Mouse (Mus musculus) limb, embryonic 12.5 days (tissue): ENCODE results near the gene Cldn10. TPM values are rescaled to one million over a fixed set of nuclear protein-coding genes. Genes with fewer than 3 reads are reported as not detected.

Experiments used
- ATAC-seq: fragments of 200-750 bp; cut with Nextera tagmentation; 2 replicates; pipeline ENCODE4 v1.8.0; 2017; ENCODE audit warnings: low read depth, moderate TSS enrichment; ENCODE audit not compliant: insufficient number of reproducible peaks, insufficient read depth, low FRiP score, low TSS enrichment
- H3K27ac ChIP-seq: fragments of 300-500 bp; sonication (generic); 2 replicates; pipeline ENCODE4 v1.5.1; 2016; ENCODE audit warnings: mild to moderate bottlenecking, moderate library complexity
- H3K27me3 ChIP-seq: fragments of 300-500 bp; sonication (generic); 2 replicates; pipeline ENCODE4 v1.6.1; 2016; ENCODE audit warnings: mild to moderate bottlenecking, moderate library complexity
- H3K36me3 ChIP-seq: fragments of 300-500 bp; sonication (generic); 2 replicates; pipeline ENCODE4 v1.6.1; 2016; ENCODE audit warnings: mild to moderate bottlenecking, moderate library complexity
- H3K4me1 ChIP-seq: fragments of 300-500 bp; sonication (generic); replicated peaks from 2 replicates; pipeline ENCODE4 v1.6.1; 2016
- H3K4me2 ChIP-seq: fragments of 300-500 bp; sonication (generic); 2 replicates; pipeline ENCODE4 v1.6.1; 2016; ENCODE audit warnings: mild to moderate bottlenecking, moderate library complexity
- H3K4me3 ChIP-seq: fragments of 300-500 bp; sonication (generic); replicated peaks from 2 replicates; pipeline ENCODE4 v1.5.1; 2016; ENCODE audit warnings: mild to moderate bottlenecking
- H3K9ac ChIP-seq: fragments of 300-500 bp; sonication (generic); replicated peaks from 2 replicates; pipeline ENCODE4 v1.6.1; 2016; ENCODE audit warnings: mild to moderate bottlenecking, moderate library complexity
- H3K9me3 ChIP-seq: fragments of 300-500 bp; sonication (generic); 2 replicates; pipeline ENCODE4 v1.6.1; 2016; ENCODE audit warnings: mild to moderate bottlenecking, moderate library complexity
- WGBS: fragments of 180-500 bp; shearing (Covaris S2); methylation state at CpG from one replicate; pipeline ENCODE4 v1.1.7; 2016; 5-methylcytosine and 5-hydroxymethylcytosine counted together
- polyA plus RNA-seq: library from polyadenylated mRNA; unstranded; fragments of >200 nt; fragmentation: Nextera tagmentation; extraction: Ambion mirVana; gene quantifications from 2 replicates; pipeline ENCODE4 v1.2.1, GENCODE M21; 2016

Gene Cldn10
- polyA plus RNA-seq, 1 experiment from 2014 or later, result 1.2 TPM

DNA sequence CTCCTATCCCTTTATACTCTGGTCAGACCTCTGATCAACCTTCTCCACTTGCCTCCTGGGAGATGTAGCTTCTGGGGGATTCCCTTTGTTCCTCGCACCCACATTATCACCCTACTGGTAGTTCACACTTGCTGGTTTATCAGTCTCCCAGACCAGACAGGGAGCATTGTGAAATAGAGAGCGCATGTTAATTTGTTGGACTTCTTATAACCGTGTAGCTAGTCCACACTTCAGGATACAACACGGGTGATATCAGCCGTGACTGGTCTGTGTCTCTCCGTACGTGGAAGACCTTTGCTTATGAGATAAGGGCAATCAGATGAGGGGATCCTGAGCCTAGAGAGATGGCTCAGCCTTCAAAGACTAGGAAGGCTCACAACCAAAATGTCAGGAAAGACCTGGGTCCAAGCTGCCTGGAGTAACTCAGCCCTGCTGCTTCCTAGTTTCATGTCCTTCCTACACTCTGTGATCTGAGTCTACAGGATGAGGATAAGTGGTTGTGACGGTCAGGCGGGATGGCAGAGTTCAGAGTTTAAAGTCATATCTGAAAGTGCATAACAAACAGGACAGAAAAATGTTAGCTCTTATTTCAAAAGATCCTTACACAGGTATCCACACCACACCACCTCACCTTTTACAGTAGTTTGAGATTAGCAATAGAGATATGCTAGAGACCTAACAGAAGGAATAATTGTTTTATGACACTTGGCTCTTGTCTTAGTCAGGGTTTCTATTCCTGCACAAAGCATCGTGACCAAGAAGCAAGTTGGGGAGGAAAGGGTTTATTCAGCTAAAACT is 78.5 kb downstream of the Cldn10 start:
- H3K4me2 ChIP-seq, result no peak overlapping the region
- no peak overlapping the region for H3K9ac ChIP-seq
- ATAC-seq, result no peak
- peaks cover 4% of the 10 kb centered on the region for H3K4me1 ChIP-seq
- WGBS, result 76% methylated on average over 10 of the region's 10 CpGs
- H3K9me3 ChIP-seq, result no peaks in the 10 kb centered on the region
- H3K27me3 ChIP-seq, result 0 out of 2 replicates have a peak, but pooled peaks cover 7% of the 10 kb centered on the region
- H3K36me3 ChIP-seq, result no peaks in the 10 kb centered on the region; the same call in 1 of the 2 replicates
- no peak overlapping the region for H3K4me3 ChIP-seq
- H3K27ac ChIP-seq, result no peak overlapping the region

DNA sequence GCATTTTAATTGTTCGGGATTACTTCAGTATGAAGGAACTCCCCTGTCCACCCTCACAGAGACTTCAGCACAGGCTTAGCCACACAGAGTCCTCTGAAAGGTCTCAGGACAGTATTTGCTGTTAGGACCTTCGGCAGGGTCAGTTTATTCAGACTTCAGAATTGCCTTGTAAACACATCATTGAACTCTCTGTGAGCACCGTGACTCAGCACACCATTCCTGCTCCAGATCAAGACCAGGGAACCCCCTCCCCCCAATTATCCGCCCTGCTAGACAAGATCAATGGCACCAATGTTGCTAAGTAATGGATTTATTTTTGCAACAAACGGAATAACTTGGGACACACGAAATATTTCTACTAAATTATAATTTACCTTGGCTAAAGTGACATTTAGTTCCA is 79.7 kb downstream of the Cldn10 start:
- Histone ChIP-seq H3K4me2 (no peak overlapping the region), H3K9ac (no peak overlapping the region), H3K4me3 (no peak overlapping the region), H3K27ac (no peak overlapping the region), H3K27me3 (0 out of 2 replicates have a peak, but pooled peaks cover 7% of the 10 kb centered on the region), H3K4me1 (peaks cover 7% of the 10 kb centered on the region), H3K36me3 (no peaks in the 10 kb centered on the region; the same call in 1 of the 2 replicates), H3K9me3 (no peaks in the 10 kb centered on the region)
- ATAC-seq, result no peak
- 59% methylated on average over 6 of the region's 6 CpGs for WGBS

DNA sequence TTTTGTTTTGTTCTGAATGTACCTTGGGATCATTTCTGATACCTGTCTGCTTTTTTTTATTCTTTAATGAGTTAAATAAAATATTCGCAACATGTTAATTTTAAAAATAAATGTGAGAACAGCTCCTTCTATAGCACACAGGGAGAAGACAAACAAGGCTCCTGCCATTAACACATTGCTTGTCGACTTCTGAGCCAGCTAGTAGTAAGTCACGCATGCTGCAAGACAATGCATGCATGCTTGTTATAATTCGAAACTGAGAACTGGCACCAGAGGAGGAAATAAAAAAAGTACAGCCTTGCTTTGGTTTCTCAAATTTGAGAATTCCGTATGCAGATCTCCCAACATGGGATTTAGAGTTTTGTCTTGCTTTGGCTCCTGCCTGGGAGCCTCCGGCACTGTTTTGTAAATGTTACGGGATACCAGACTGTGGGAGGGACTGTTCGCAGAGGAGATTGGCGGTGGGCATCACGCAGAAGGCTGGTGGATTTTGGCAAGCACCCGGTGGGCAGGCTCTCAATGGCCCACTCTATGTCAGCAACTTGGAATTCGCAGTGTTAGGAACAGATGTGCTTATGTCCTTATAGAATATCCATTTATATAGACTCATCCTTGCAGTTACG is 80.5 kb downstream of the Cldn10 start:
- Histone ChIP-seq H3K27me3 (0 out of 2 replicates have a peak, but pooled peaks cover 8% of the 10 kb centered on the region), H3K36me3 (no peaks in the 10 kb centered on the region; the same call in 1 of the 2 replicates), H3K4me1 (peaks cover 8% of the 10 kb centered on the region), H3K9ac (no peak overlapping the region), H3K4me2 (no peak overlapping the region), H3K9me3 (no peaks in the 10 kb centered on the region), H3K27ac (no peak overlapping the region), H3K4me3 (no peak overlapping the region)
- WGBS, result 88% methylated on average over 13 of the region's 13 CpGs
- ATAC-seq, result no peak

DNA sequence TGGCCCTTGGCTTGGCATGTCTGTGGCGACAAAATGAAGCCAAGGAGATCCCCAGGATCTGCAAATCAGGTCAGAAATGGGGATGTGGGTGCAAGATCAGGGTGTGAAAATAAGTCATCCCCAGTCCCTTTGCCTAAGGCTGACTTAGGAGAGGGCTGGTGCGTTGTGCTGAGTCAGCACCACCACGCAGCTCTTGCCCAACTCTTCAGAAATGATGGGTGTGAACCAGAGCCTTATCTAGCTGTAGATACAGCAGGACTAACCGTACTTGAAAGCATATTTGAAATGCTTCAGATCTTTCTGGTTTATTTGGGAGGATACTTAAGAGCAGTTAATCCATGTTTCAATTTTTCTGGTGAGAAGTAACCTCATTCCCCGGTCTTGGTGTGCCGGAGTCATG is 82.0 kb downstream of the Cldn10 start:
- no peak for ATAC-seq
- Histone ChIP-seq H3K9ac (no peak overlapping the region), H3K27ac (no peak overlapping the region), H3K9me3 (no peaks in the 10 kb centered on the region), H3K4me2 (no peak overlapping the region), H3K36me3 (peaks cover 12% of the 10 kb centered on the region; the same call in 1 of the 2 replicates), H3K4me3 (no peak overlapping the region), H3K27me3 (0 out of 2 replicates have a peak, but pooled peaks cover 3% of the 10 kb centered on the region), H3K4me1 (peaks cover 9% of the 10 kb centered on the region)
- WGBS, result 91% methylated on average over 6 of the region's 6 CpGs

DNA sequence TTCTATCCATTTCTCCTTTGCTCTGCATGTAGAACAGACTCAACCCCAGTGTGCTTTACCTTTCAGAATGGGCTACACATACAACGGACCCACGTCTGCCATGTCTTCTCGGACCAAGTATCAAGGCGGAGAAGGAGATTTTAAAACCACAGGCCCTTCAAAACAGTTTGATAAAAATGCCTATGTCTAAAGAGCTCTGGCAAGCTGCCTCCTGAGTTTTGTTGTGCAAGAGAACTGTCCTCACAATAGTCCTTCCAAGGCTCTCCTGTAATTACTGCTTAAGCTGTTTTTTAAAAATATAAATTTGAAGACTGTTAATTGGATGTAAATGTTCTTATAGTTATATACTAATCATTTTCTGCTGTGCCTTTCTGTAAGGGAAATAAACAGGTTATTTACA is 86.4 kb downstream of the Cldn10 start:
- no peak overlapping the region for H3K4me2 ChIP-seq
- H3K36me3 ChIP-seq, result peaks cover 38% of the 10 kb centered on the region
- WGBS, result 91% methylated on average over 4 of the region's 4 CpGs
- peaks cover 25% of the 10 kb centered on the region for H3K4me1 ChIP-seq
- no peak overlapping the region for H3K4me3 ChIP-seq
- H3K9me3 ChIP-seq, result no peaks in the 10 kb centered on the region
- H3K27ac ChIP-seq, result no peak overlapping the region
- no peak overlapping the region for H3K9ac ChIP-seq
- ATAC-seq, result no peak
- H3K27me3 ChIP-seq, result 0 out of 2 replicates have a peak, but pooled peaks cover 3% of the 10 kb centered on the region

DNA sequence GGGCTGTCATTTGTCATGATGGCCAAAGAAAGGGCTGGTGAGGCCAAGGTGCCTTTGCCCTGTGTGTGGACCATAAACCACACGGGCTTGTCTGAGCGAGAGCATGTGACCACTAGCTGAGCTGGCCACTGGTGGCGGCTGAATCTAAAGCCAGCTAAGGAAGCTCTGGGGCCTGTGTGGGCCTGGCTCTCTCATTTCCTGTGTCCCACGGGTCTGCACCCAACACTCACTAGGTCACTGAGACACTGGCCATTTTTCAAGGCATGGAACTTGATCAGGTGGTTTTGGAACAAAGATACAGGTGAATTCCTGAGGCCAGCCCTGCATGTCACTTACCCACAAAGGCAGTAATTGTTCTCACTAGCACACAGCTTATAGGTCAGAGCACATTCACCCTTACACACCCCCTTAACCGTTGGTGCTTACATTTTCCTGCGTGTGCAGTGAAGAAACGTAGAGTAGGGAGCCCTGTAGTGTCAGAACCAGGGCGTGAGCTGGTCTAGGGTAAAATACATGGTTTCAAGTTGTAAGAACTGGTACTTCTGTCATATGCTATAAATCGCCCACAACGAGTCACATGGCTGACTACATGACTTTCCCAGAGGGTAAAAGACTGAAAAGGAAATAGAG is 87.2 kb downstream of the Cldn10 start:
- Histone ChIP-seq H3K27ac (no peak overlapping the region), H3K9ac (no peak overlapping the region), H3K27me3 (0 out of 2 replicates have a peak, but pooled peaks cover 3% of the 10 kb centered on the region), H3K4me3 (no peak overlapping the region), H3K36me3 (peaks cover 46% of the 10 kb centered on the region), H3K4me2 (no peak overlapping the region), H3K9me3 (no peaks in the 10 kb centered on the region), H3K4me1 (peaks cover 25% of the 10 kb centered on the region)
- ATAC-seq, result peak; percentile 34; the same call in 1 of the 2 replicates
- 57% methylated on average over 10 of the region's 10 CpGs for WGBS

DNA sequence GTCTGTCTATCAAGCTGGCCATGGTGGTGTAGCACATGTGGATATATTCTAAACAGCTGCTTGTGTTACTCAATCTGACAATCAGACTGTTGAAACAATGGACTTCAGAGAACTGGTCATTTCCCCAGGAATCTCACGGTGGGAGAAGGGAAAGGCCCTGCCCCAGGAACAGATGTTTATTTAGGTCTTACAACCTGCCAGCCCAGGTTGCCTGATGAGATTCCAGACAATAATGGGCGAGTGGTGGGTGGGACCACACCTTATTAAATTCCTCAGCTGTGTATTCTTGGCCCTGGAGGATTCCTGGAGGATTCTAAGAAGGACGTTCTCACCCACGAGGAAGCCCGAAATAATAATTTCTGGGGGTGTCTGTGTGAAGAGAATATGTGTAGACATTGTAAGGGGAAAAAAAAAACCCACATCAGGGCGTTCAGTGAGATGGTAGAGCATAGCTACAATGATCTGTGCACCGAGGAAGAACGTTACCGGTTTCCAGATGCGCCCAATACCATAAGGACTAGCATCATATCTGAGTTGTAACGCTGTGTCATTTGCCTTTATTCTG is 90.7 kb downstream of the Cldn10 start:
- Histone ChIP-seq H3K27ac (no peak overlapping the region), H3K4me1 (peaks cover 21% of the 10 kb centered on the region), H3K27me3 (no peaks in the 10 kb centered on the region), H3K4me3 (no peak overlapping the region), H3K9ac (no peak overlapping the region), H3K4me2 (no peak overlapping the region), H3K36me3 (peaks cover 75% of the 10 kb centered on the region), H3K9me3 (no peaks in the 10 kb centered on the region)
- no peak for ATAC-seq
- WGBS, result 82% methylated on average over 11 of the region's 11 CpGs

DNA sequence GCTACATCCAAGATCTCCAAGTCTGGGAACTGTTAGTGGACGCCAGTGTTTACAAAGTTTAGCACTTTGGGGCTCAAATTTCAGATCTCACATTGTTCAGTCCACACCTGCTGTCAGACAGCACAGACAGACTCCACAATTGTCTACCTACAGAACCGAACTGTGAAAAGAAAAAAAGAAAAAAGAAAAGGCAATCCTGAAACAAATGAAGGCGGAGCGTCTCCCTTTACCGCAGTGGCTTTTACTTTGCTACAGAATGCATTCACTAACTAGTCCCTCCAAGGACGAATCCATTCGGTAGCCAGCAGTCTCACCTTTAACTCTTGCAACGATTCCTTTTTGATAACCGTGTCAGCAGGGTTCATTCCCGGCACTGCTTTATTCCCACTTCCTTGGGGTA is 93.0 kb downstream of the Cldn10 start:
- Histone ChIP-seq H3K9me3 (no peaks in the 10 kb centered on the region), H3K27ac (no peak overlapping the region), H3K4me2 (no peak overlapping the region), H3K9ac (no peak overlapping the region), H3K4me3 (no peak overlapping the region), H3K36me3 (peaks cover 82% of the 10 kb centered on the region), H3K27me3 (no peaks in the 10 kb centered on the region), H3K4me1 (peaks cover 15% of the 10 kb centered on the region)
- WGBS, result 76% methylated on average over 10 of the region's 10 CpGs
- ATAC-seq, result no peak

DNA sequence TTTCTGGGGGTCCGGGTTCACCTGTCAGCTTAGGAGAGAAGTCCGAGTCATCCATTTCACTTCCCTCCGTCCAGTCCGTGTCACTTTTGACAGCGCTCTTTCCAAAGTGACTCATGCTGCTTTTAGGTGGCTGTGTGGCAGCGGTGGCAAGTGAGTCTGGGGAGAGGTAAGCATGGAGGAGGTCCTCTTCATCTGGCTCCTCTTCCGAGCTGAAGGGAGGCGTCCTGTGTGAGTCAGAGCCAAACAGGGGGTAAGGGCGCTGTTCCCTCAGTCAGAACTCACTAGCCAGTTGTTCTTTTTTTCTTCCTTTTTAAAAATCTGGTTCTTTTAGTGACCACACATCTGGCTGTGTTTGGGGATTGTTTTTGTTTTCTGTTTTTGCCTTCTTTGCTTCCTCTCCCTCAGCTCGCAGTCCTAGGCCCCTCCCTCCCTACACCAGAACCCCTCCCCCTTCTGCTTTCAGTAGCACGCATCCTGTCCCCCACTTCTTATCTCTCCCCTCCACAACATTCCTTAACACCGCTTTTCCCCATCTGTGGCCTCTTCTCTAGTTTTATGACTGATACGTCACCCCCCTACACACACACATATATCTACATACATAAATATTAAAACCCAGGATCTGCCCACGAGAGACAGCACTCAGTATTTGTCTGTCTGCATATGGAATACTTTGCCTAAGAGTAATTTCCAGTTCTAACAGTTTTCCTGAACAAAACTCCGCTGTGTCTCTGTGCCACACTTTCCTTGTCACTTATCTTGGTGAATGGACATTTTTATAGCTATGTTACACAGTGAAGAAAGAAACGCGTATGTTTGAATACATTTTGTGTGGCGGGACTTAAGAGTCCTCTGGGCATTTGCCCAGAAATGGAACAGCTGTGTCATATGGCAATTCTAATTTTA is 95.9 kb downstream of the Cldn10 start:
- no peak overlapping the region for H3K9ac ChIP-seq
- no peaks in the 10 kb centered on the region for H3K9me3 ChIP-seq
- ATAC-seq, result no peak
- WGBS, result 88% methylated on average over 18 of the region's 18 CpGs
- H3K27me3 ChIP-seq, result no peaks in the 10 kb centered on the region
- no peak overlapping the region for H3K4me3 ChIP-seq
- H3K4me1 ChIP-seq, result no peaks in the 10 kb centered on the region
- H3K27ac ChIP-seq, result no peak overlapping the region
- H3K4me2 ChIP-seq, result no peak overlapping the region
- peaks cover 94% of the 10 kb centered on the region for H3K36me3 ChIP-seq

DNA sequence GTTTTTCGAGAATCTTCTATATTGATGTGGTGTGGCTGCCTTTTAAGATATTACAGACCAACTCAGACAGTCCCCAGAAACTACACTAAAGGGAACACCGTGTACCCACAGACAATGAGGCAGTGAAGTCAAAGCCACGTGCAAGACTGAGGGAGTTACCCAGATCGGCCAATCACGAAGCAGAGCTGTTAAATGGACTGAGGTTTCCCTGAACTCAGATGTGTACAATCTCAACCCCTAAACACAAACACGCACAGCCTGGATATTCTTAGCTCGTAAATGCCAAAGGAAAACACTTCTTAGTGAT is 96.5 kb downstream of the Cldn10 start:
- H3K27ac ChIP-seq, result no peak overlapping the region
- H3K9ac ChIP-seq, result no peak overlapping the region
- no peak for ATAC-seq
- H3K27me3 ChIP-seq, result no peaks in the 10 kb centered on the region
- no peaks in the 10 kb centered on the region for H3K9me3 ChIP-seq
- H3K4me2 ChIP-seq, result no peak overlapping the region
- 88% methylated on average over 7 of the region's 7 CpGs for WGBS
- H3K4me3 ChIP-seq, result no peak overlapping the region
- peaks cover 94% of the 10 kb centered on the region for H3K36me3 ChIP-seq
- H3K4me1 ChIP-seq, result no peaks in the 10 kb centered on the region
